Mouse (Mus musculus) neural tube, embryonic 14.5 days (tissue): ENCODE measurements around the gene Smim11. TPM values are rescaled to one million over a fixed set of nuclear protein-coding genes. Genes with fewer than 3 reads are reported as not detected.

Experiments used
- polyA plus RNA-seq: library from polyadenylated mRNA; unstranded; fragments of >200 nt; fragmentation: Nextera tagmentation; extraction: Ambion mirVana; gene quantifications from 2 replicates; pipeline ENCODE4 v1.2.1, GENCODE M21; 2014

Smim11 gene
- polyA plus RNA-seq, 1 experiment from 2014 or later: 58.0 TPM

Other genes starting within 250 kb of the Smim11 start
- gene Mrps6, start 243.0 kb upstream of the Smim11 start, polyA plus RNA-seq: 179 and 190 TPM in 2 replicates
- gene Gm49711, start 243.0 kb upstream of the Smim11 start, polyA plus RNA-seq: 0.56 and 0.73 TPM in 2 replicates
- 28.5 and 30.6 TPM in 2 replicates for gene Slc5a3, start 243.0 kb upstream of the Smim11 start, polyA plus RNA-seq
- 0.15 and 0.24 TPM in 2 replicates for gene Kcne2, start 8.9 kb upstream of the Smim11 start, polyA plus RNA-seq
- gene Fam243, start 20.2 kb downstream of the Smim11 start, polyA plus RNA-seq: not detected in 2 replicates
- 0.32 and 0.37 TPM in 2 replicates for gene Kcne1, start 58.2 kb downstream of the Smim11 start, polyA plus RNA-seq
- gene Rcan1, start 169.6 kb downstream of the Smim11 start, polyA plus RNA-seq: 70.6 and 76.7 TPM in 2 replicates
- gene Clic6, start 184.4 kb downstream of the Smim11 start, polyA plus RNA-seq: 0.15 and 0.24 TPM in 2 replicates